Mouse (Mus musculus) heart, embryonic 11.5 days (tissue): ENCODE results near the gene Postn. TPM values are rescaled to one million over a fixed set of nuclear protein-coding genes. Genes with fewer than 3 reads are reported as not detected.

ENCODE experiments used
- ATAC-seq: fragments of 200-750 bp; cut with Nextera tagmentation; replicated peaks from 2 replicates; pipeline ENCODE4 v1.8.0; 2017; ENCODE audit warnings: moderate library complexity; ENCODE audit not compliant: insufficient number of reproducible peaks, low FRiP score, low TSS enrichment
- H3K27ac ChIP-seq: fragments of 300-500 bp; sonication (generic); 2 replicates; pipeline ENCODE4 v1.5.1; 2014; ENCODE audit warnings: mild to moderate bottlenecking, low read depth, low read length
- H3K27me3 ChIP-seq: fragments of 300-500 bp; sonication (generic); 2 replicates; pipeline ENCODE4 v1.6.1; 2014; ENCODE audit warnings: mild to moderate bottlenecking, low read length, mixed read lengths; ENCODE audit not compliant: control insufficient read depth, insufficient read depth
- H3K36me3 ChIP-seq: fragments of 300-500 bp; sonication (generic); 2 replicates; pipeline ENCODE4 v1.6.1; 2014; ENCODE audit warnings: mild to moderate bottlenecking, low read length, moderate library complexity, mixed read lengths; ENCODE audit not compliant: control insufficient read depth, insufficient read depth
- H3K4me1 ChIP-seq: fragments of 300-500 bp; sonication (generic); 2 replicates; pipeline ENCODE4 v1.6.1; 2014; ENCODE audit warnings: low read length; ENCODE audit not compliant: control insufficient read depth, insufficient read depth
- H3K4me2 ChIP-seq: fragments of 300-500 bp; sonication (generic); 2 replicates; pipeline ENCODE4 v1.6.1; 2014; ENCODE audit warnings: mild to moderate bottlenecking, moderate library complexity
- H3K4me3 ChIP-seq: fragments of 300-500 bp; sonication (generic); 2 replicates; pipeline ENCODE4 v1.5.1; 2014; ENCODE audit warnings: low read depth, low read length
- H3K9ac ChIP-seq: fragments of 300-500 bp; sonication (generic); 2 replicates; pipeline ENCODE4 v1.6.1; 2014; ENCODE audit warnings: mild to moderate bottlenecking, low read depth, low read length, moderate library complexity
- H3K9me3 ChIP-seq: fragments of 300-500 bp; sonication (generic); replicated peaks from 2 replicates; pipeline ENCODE4 v1.6.1; 2016; ENCODE audit warnings: low read length; ENCODE audit not compliant: control insufficient read depth
- WGBS: fragments of 180-500 bp; shearing (Covaris S2); extraction: QIAGEN DNeasy Blood & Tissue Kit; methylation state at CpG from one replicate; pipeline ENCODE4 v1.1.7; 2014; ENCODE audit not compliant: insufficient replicate concordance; 5-methylcytosine and 5-hydroxymethylcytosine counted together
- polyA plus RNA-seq: library from polyadenylated mRNA; unstranded; fragments of >200 nt; fragmentation: Nextera tagmentation; extraction: Ambion mirVana; gene quantifications from 2 replicates; pipeline ENCODE4 v1.2.1, GENCODE M21; 2014

Postn gene
- polyA plus RNA-seq, 1 experiment from 2014 or later: 129 TPM

- Histone ChIP-seq H3K27me3 (no peaks in the 10 kb centered on the region), H3K27ac (no peak overlapping the region), H3K9ac (no peak overlapping the region), H3K4me1 (no peaks in the 10 kb centered on the region), H3K36me3 (no peaks in the 10 kb centered on the region), H3K9me3 (no peaks in the 10 kb centered on the region), H3K4me2 (no peak overlapping the region), H3K4me3 (no peak overlapping the region)
- ATAC-seq: no peak
- 83% methylated on average over 2 of the region's 2 CpGs for WGBS
Measured at GRCm38 (mm10) chr3:54421666-54422065, 60.8 kb downstream of the Postn start.

DNA sequence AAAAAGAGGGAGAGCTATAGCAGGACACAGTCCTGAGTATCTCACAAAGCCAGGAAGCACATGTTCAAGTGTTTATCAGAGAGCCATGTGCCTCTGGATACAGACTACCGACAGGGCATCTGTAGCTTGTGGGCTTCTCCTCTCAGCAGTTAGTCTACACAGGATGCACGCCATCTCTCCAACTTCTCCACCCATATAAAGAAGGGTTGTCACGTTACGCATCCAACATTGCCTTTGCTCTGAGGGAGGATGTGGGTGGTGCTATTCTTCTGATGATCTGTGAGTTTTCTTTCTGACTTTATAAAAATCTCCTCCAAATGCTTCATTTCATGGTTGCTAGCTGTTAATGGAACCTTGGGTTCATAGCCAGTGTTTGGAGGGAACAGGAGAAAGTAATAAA lies 63.2 kb downstream of the Postn start:
- H3K9ac ChIP-seq: no peak overlapping the region
- WGBS: 67% methylated on average over 4 of the region's 4 CpGs
- H3K4me1 ChIP-seq: no peaks in the 10 kb centered on the region
- ATAC-seq: no peak
- H3K9me3 ChIP-seq: no peaks in the 10 kb centered on the region
- no peak overlapping the region for H3K27ac ChIP-seq
- no peak overlapping the region for H3K4me2 ChIP-seq
- no peaks in the 10 kb centered on the region for H3K27me3 ChIP-seq
- H3K36me3 ChIP-seq: no peaks in the 10 kb centered on the region
- H3K4me3 ChIP-seq: no peak overlapping the region

DNA sequence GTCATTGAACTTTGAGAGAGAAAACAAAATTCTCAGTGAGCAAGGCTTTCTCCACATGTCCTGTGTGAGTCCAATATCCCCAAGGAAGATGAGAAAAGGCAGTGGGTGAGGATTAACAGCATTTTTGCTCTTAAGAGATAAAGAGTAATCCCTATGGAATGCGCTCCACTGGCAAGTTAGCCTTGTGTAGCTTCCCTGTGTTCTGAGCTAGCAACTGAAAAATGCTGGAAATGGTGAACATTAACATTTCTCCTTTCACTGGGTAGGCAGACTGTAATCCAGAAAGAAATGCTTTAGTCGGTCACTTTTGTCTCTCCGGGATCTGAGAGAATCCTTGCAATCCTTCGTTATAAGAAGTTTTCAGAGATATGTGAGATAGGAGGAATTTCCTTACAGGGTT lies 70.8 kb downstream of the Postn start:
- no peak for ATAC-seq
- no peak overlapping the region for H3K4me3 ChIP-seq
- no peak overlapping the region for H3K27ac ChIP-seq

GRCm38 (mm10) chr3:54432167-54432566 lies 71.3 kb downstream of the Postn start:
- no peak for ATAC-seq
- Histone ChIP-seq H3K4me3 (no peak overlapping the region), H3K36me3 (no peaks in the 10 kb centered on the region), H3K9ac (no peak overlapping the region), H3K4me2 (no peak overlapping the region), H3K27me3 (no peaks in the 10 kb centered on the region), H3K4me1 (no peaks in the 10 kb centered on the region), H3K9me3 (no peaks in the 10 kb centered on the region), H3K27ac (no peak overlapping the region)
- 58% methylated on average over 6 of the region's 6 CpGs for WGBS

More for the DNA sequence above, 70.8 kb downstream of the Postn start:
- H3K36me3 ChIP-seq: no peaks in the 10 kb centered on the region
- H3K27me3 ChIP-seq: no peaks in the 10 kb centered on the region
- 63% methylated on average over 4 of the region's 4 CpGs for WGBS
- H3K9me3 ChIP-seq: no peaks in the 10 kb centered on the region
- no peak overlapping the region for H3K9ac ChIP-seq
- no peak overlapping the region for H3K4me2 ChIP-seq
- no peaks in the 10 kb centered on the region for H3K4me1 ChIP-seq

DNA sequence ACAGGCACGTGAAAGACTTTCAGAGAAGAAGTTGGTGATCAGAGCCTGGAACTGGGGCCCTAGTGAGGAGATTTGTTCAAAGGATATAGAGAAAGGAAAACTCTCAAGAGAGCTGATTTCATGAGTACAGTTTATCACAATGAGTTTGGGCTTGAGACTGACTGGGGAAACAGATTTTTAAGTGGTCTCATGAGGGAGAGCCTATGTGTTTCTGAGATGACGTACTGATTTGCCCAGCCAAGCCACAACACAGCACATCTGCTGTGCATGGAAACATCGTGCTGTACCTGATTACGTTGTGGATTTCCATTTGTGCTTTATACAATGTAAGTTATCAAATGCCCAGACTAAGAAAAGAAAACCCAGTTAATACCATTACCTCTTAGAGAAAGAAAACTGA lies 71.7 kb downstream of the Postn start:
- WGBS: 69% methylated on average over 4 of the region's 4 CpGs
- Histone ChIP-seq H3K27ac (no peak overlapping the region), H3K9me3 (no peaks in the 10 kb centered on the region), H3K4me3 (no peak overlapping the region), H3K4me1 (no peaks in the 10 kb centered on the region), H3K4me2 (no peak overlapping the region), H3K27me3 (no peaks in the 10 kb centered on the region), H3K9ac (no peak overlapping the region), H3K36me3 (no peaks in the 10 kb centered on the region)
- ATAC-seq: no peak

GRCm38 (mm10) chr3:54434571-54434970 lies 73.7 kb downstream of the Postn start:
- Histone ChIP-seq H3K9me3 (no peaks in the 10 kb centered on the region), H3K4me1 (no peaks in the 10 kb centered on the region), H3K36me3 (no peaks in the 10 kb centered on the region), H3K4me2 (no peak overlapping the region), H3K4me3 (no peak overlapping the region), H3K27ac (no peak overlapping the region), H3K27me3 (no peaks in the 10 kb centered on the region), H3K9ac (no peak overlapping the region)
- no peak for ATAC-seq
- WGBS: 81% methylated on average over 6 of the region's 6 CpGs

DNA sequence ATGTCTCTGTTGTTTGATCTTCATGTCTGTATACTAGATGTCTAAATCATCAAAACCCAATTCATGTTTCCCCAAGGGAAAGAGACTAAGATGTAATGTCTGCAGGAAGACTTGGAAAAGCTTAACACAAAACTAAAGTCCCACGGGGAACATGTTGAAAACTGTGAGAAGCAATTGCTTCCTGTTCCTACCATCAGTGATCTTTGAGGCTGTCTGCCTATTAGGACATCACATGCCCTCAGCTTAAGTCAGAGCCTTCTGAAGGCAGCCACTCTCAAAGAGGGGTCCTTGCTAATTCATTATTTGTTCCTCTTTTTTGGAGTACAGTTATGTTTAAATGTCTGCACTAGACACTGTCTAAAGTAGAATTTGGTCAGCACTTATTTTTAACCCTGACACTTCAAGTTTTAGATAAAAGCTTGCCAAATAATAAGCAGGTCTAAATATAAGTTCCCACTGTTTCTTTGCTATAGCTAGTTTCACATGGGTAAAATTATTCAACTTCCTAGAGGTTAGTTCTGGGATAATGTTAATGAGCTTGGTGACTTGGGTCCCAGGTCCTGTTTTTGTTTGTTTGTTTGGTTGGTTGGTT lies 75.6 kb downstream of the Postn start:
- 46% methylated on average over 1 of the region's 1 CpGs for WGBS
- H3K4me2 ChIP-seq: no peak overlapping the region
- H3K9me3 ChIP-seq: no peaks in the 10 kb centered on the region
- no peaks in the 10 kb centered on the region for H3K4me1 ChIP-seq
- H3K9ac ChIP-seq: no peak overlapping the region
- no peaks in the 10 kb centered on the region for H3K27me3 ChIP-seq
- no peak overlapping the region for H3K27ac ChIP-seq
- H3K36me3 ChIP-seq: no peaks in the 10 kb centered on the region
- no peak for ATAC-seq
- no peak overlapping the region for H3K4me3 ChIP-seq

Other genes starting within 250 kb of the Postn start
- 0.44 and 0.48 TPM in 2 replicates for gene Trpc4, start 205.1 kb upstream of the Postn start, polyA plus RNA-seq